Mouse (Mus musculus) macrophage (primary cell): ENCODE data around the gene Tnnt3. TPM values are rescaled to one million over a fixed set of nuclear protein-coding genes. Genes with fewer than 3 reads are reported as not detected.

Source experiments
- H3K27ac ChIP-seq: fragments of 350-480 bp; formaldehyde crosslinking; 2 replicates; pipeline ENCODE4 v1.9.0; 2021
- H3K36me3 ChIP-seq: fragments of 350-480 bp; formaldehyde crosslinking; 2 replicates; pipeline ENCODE4 v1.9.0; 2021; ENCODE audit errors: inconsistent target
- H3K4me3 ChIP-seq: fragments of 350-480 bp; formaldehyde crosslinking; 2 replicates; pipeline ENCODE4 v1.9.0; 2021; ENCODE audit errors: inconsistent target
- H3K79me2 ChIP-seq: fragments of 350-480 bp; formaldehyde crosslinking; 2 replicates; pipeline ENCODE4 v1.9.0; 2021; ENCODE audit errors: inconsistent target
- WGBS: methylation state at CpG from one replicate; pipeline ENCODE4 v1.1.7; 2026; ENCODE audit warnings: inconsistent platforms; ENCODE audit not compliant: missing documents; 5-methylcytosine and 5-hydroxymethylcytosine counted together
- polyA plus RNA-seq: library from polyadenylated mRNA; stranded (reverse); fragments of 250-400 nt; gene quantifications from 3 replicates; pipeline ENCODE4 v1.2.4, GENCODE M21; 2018; ENCODE audit warnings: inconsistent platforms
- total RNA-seq, 78 experiments: library from RNA; depleted of rRNA; stranded (reverse); fragments of 250-400 nt; gene quantifications; 1 replicate in 9 of 78; 2 replicates in 24 of 78; 3 replicates in 43 of 78; 4 replicates in 2 of 78; pipeline ENCODE4 v1.2.4; 2018; ENCODE audit warnings: inconsistent platforms in 56 of 78

The Tnnt3 gene
- 10 to 100 TPM in 4 of 26 experiments, 1 to 10 TPM in 20, under 1 TPM in 1, not detected in 1; 0.88 to 12.2 (median 3.9) TPM for total RNA-seq (2018; cell fraction: chromatin; rRNA removed)
- under 1 TPM in 12 of 26 experiments, not detected in 14; 0.15 to 0.80 (median 0.35) TPM for total RNA-seq (2018; cell fraction: cytosol; rRNA removed)
- total RNA-seq (2018; cell fraction: nucleus; rRNA removed): 1 to 10 TPM in 21 of 26 experiments, not detected in 5; 1.1 to 9.3 (median 2.8) TPM
- 0.75 TPM in 1 of 3 replicates, not detected in the others for polyA plus RNA-seq

- no peaks in the 10 kb centered on the region for H3K79me2 ChIP-seq
- 91% methylated on average over 2 of the region's 2 CpGs for WGBS
Observed at GRCm38 (mm10) chr7:142498575-142498974, at the start of gene Tnnt3. TSS of gene Tnnt3 (plus strand) at chr7:142498836.

GRCm38 (mm10) chr7:142449038-142449617 lies 49.5 kb upstream of the Tnnt3 start:
- no peaks in the 10 kb centered on the region for H3K36me3 ChIP-seq
- 47% methylated on average over 6 of the region's 6 CpGs for WGBS
- peak overlapping the region; percentile 0; the same call in 1 of the 2 replicates for H3K27ac ChIP-seq
- no peak overlapping the region for H3K4me3 ChIP-seq
- H3K79me2 ChIP-seq: no peaks in the 10 kb centered on the region

More at GRCm38 (mm10) chr7:142498575-142498974, at the start of gene Tnnt3:
- no peak within 1 kb of the TSS for H3K4me3 ChIP-seq
- no peak within 1 kb of the TSS for H3K27ac ChIP-seq
- H3K36me3 ChIP-seq: peaks cover 10% of the 10 kb centered on the region; the same call in 1 of the 2 replicates

- no peak overlapping the region for H3K27ac ChIP-seq
- H3K4me3 ChIP-seq: no peak overlapping the region
- H3K36me3 ChIP-seq: no peaks in the 10 kb centered on the region
- H3K79me2 ChIP-seq: no peaks in the 10 kb centered on the region
- WGBS: 92% methylated on average over 1 of the region's 1 CpGs
Observed at GRCm38 (mm10) chr7:142454706-142455105, 43.9 kb upstream of the Tnnt3 start.

- H3K4me3 ChIP-seq: no peak overlapping the region
- H3K79me2 ChIP-seq: no peaks in the 10 kb centered on the region; the same call in 1 of the 2 replicates
- WGBS: 97% methylated on average over 2 of the region's 2 CpGs
- no peak overlapping the region for H3K27ac ChIP-seq
- H3K36me3 ChIP-seq: no peaks in the 10 kb centered on the region
Observed at GRCm38 (mm10) chr7:142455251-142455650, 43.4 kb upstream of the Tnnt3 start.

GRCm38 (mm10) chr7:142456806-142457205 lies 41.8 kb upstream of the Tnnt3 start:
- Histone ChIP-seq H3K27ac (peak overlapping the region; percentile 93), H3K4me3 (no peak overlapping the region), H3K36me3 (no peaks in the 10 kb centered on the region), H3K79me2 (peaks cover 11% of the 10 kb centered on the region)
- WGBS: 96% methylated on average over 3 of the region's 3 CpGs

- Histone ChIP-seq H3K36me3 (no peaks in the 10 kb centered on the region), H3K79me2 (peaks cover 16% of the 10 kb centered on the region), H3K4me3 (no peak overlapping the region), H3K27ac (peak overlapping the region; percentile 93)
- 0% methylated on average over 3 of the region's 3 CpGs for WGBS
Observed at GRCm38 (mm10) chr7:142457227-142457811, 41.3 kb upstream of the Tnnt3 start.

- H3K27ac ChIP-seq: peak overlapping the region; percentile 93
- 10% methylated on average over 2 of the region's 2 CpGs for WGBS
- peaks cover 23% of the 10 kb centered on the region for H3K79me2 ChIP-seq
Observed at GRCm38 (mm10) chr7:142458026-142458425, 40.6 kb upstream of the Tnnt3 start.

GRCm38 (mm10) chr7:142458676-142459298 lies 39.8 kb upstream of the Tnnt3 start:
- Histone ChIP-seq H3K27ac (peak overlapping the region; percentile 93), H3K79me2 (peaks cover 31% of the 10 kb centered on the region), H3K4me3 (no peak overlapping the region), H3K36me3 (no peaks in the 10 kb centered on the region)
- 89% methylated on average over 5 of the region's 5 CpGs for WGBS

More at GRCm38 (mm10) chr7:142458026-142458425, 40.6 kb upstream of the Tnnt3 start:
- Histone ChIP-seq H3K4me3 (no peak overlapping the region), H3K36me3 (no peaks in the 10 kb centered on the region)

- peaks cover 36% of the 10 kb centered on the region for H3K79me2 ChIP-seq
- 96% methylated on average over 2 of the region's 2 CpGs for WGBS
- H3K4me3 ChIP-seq: no peak overlapping the region
- H3K27ac ChIP-seq: peak overlapping the region; percentile 93
- H3K36me3 ChIP-seq: no peaks in the 10 kb centered on the region
Observed at GRCm38 (mm10) chr7:142459299-142459691, 39.3 kb upstream of the Tnnt3 start.

GRCm38 (mm10) chr7:142460636-142461077 lies 38.0 kb upstream of the Tnnt3 start, which contains the start of gene Lsp1:
TSS of gene Lsp1 (plus strand) at chr7:142460809.
- Histone ChIP-seq H3K27ac (peak within 1 kb of the TSS; percentile 93), H3K4me3 (peak within 1 kb of the TSS; percentile 48), H3K79me2 (peaks cover 50% of the 10 kb centered on the region), H3K36me3 (no peaks in the 10 kb centered on the region)
- WGBS: 10% methylated on average over 7 of the region's 7 CpGs

- H3K36me3 ChIP-seq: no peaks in the 10 kb centered on the region
- peak overlapping the region; percentile 48 for H3K4me3 ChIP-seq
- 21% methylated on average over 2 of the region's 2 CpGs for WGBS
- H3K27ac ChIP-seq: peak overlapping the region; percentile 93
- peaks cover 57% of the 10 kb centered on the region for H3K79me2 ChIP-seq
Observed at GRCm38 (mm10) chr7:142461446-142461845, 37.2 kb upstream of the Tnnt3 start.

GRCm38 (mm10) chr7:142462190-142462589 lies 36.4 kb upstream of the Tnnt3 start:
- Histone ChIP-seq H3K27ac (peak overlapping the region; percentile 93), H3K4me3 (peak overlapping the region; percentile 48), H3K79me2 (peaks cover 65% of the 10 kb centered on the region), H3K36me3 (no peaks in the 10 kb centered on the region)
- WGBS: 26% methylated on average over 6 of the region's 6 CpGs

GRCm38 (mm10) chr7:142462594-142463078 lies 36.0 kb upstream of the Tnnt3 start:
- 19% methylated on average over 4 of the region's 4 CpGs for WGBS
- peak overlapping the region; percentile 93 for H3K27ac ChIP-seq
- no peaks in the 10 kb centered on the region for H3K36me3 ChIP-seq
- peaks cover 69% of the 10 kb centered on the region for H3K79me2 ChIP-seq
- peak overlapping the region; percentile 48 for H3K4me3 ChIP-seq

- H3K27ac ChIP-seq: peak overlapping the region; percentile 27
- H3K79me2 ChIP-seq: peaks cover 99% of the 10 kb centered on the region
- 84% methylated on average over 7 of the region's 7 CpGs for WGBS
- H3K4me3 ChIP-seq: no peak overlapping the region
- H3K36me3 ChIP-seq: no peaks in the 10 kb centered on the region
Observed at GRCm38 (mm10) chr7:142470171-142470691, 28.4 kb upstream of the Tnnt3 start.
